Mouse (Mus musculus): ENCODE data around the gene Olfr1297. TPM values are rescaled to one million over a fixed set of nuclear protein-coding genes. Genes with fewer than 3 reads are reported as not detected.

Gene Olfr1297
- not detected for total RNA-seq (2021)

GRCm38 (mm10) chr2:111626397-111626796, at the start of gene Olfr1297:
TSS of gene Olfr1297 (minus strand) at chr2:111626497.
- DNase-seq (ENCODE audit: extremely low spot score in 1 of 2, low spot score in 1 of 2): no peak

GRCm38 (mm10) chr2:111661119-111661518, 34.8 kb upstream of the Olfr1297 start, which contains the start of gene Olfr1299:
TSS of gene Olfr1299 (plus strand) at chr2:111661419.
- DNase-seq (ENCODE audit: extremely low spot score in 1 of 2, low spot score in 1 of 2): no peak

GRCm38 (mm10) chr2:111649101-111649500, 22.8 kb upstream of the Olfr1297 start, which contains the start of gene Olfr1298:
TSS of gene Olfr1298 (minus strand) at chr2:111649201.
- DNase-seq (ENCODE audit: extremely low spot score in 1 of 2, low spot score in 1 of 2): no peak

- DNase-seq (ENCODE audit: extremely low spot score in 1 of 2, low spot score in 1 of 2): no peak
Measured at GRCm38 (mm10) chr2:111569581-111569980, 56.7 kb downstream of the Olfr1297 start, which contains the start of gene Olfr1295. TSS of gene Olfr1295 (minus strand) at chr2:111569681.

Other genes with a start within 250 kb of the Olfr1297 start
- gene Olfr1286, start 203.4 kb downstream of the Olfr1297 start, total RNA-seq (2021): not detected
- gene Olfr1287, start 177.4 kb downstream of the Olfr1297 start, total RNA-seq (2021): not detected
- not detected for gene Olfr1288, start 152.4 kb downstream of the Olfr1297 start, total RNA-seq (2021)
- gene Olfr1289, start 145.7 kb downstream of the Olfr1297 start, total RNA-seq (2021): not detected
- gene Olfr1290, start 132.7 kb downstream of the Olfr1297 start, total RNA-seq (2021): not detected
- gene Olfr1291-ps1, start 129.3 kb downstream of the Olfr1297 start, total RNA-seq (2021): not detected
- gene Olfr1293-ps, start 101.3 kb downstream of the Olfr1297 start, total RNA-seq (2021): not detected
- not detected for gene Olfr1294, start 86.2 kb downstream of the Olfr1297 start, total RNA-seq (2021)
- not detected for gene Olfr1295, start 56.8 kb downstream of the Olfr1297 start, total RNA-seq (2021)
- gene Olfr1298, start 22.7 kb upstream of the Olfr1297 start, total RNA-seq (2021): not detected
- gene Olfr1299, start 34.9 kb upstream of the Olfr1297 start, total RNA-seq (2021): not detected
- not detected for gene Olfr1301, start 124.5 kb upstream of the Olfr1297 start, total RNA-seq (2021)
- gene Olfr1302, start 150.9 kb upstream of the Olfr1297 start, total RNA-seq (2021): not detected
- gene Olfr1303, start 193.8 kb upstream of the Olfr1297 start, total RNA-seq (2021): not detected

All from layer of hippocampus, postnatal 25 days (tissue).